Mouse (Mus musculus): ENCODE data around the gene Tmtc2. TPM values are rescaled to one million over a fixed set of nuclear protein-coding genes. Genes with fewer than 3 reads are reported as not detected.

The Tmtc2 gene
- polyA plus RNA-seq, 1 experiment from 2014 or later, result 4.2 TPM

DNA sequence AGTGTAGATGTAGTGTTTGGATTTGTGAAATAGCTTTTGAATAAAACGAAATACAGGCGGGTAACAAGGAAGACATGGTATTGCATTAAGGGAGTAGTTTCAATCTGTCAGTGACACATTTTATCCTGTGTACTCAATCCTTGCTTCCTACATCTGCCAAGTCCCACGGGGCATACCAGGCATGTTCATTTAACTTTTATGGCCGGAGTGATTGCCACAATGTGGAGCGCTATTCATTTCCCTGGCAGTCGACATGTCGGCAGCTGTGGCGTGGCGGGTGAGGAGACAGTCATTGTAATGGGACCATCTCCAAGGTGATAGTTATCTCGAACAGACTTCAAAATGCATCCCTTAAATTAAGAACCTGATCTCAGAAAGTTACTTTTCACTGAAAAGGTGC, 372.8 kb downstream of the Tmtc2 start:
- Histone ChIP-seq H3K4me3 (no peak overlapping the region), H3K4me1 (peaks cover 10% of the 10 kb centered on the region), H3K27ac (no peak overlapping the region), H3K9me3 (no peaks in the 10 kb centered on the region), H3K27me3 (ENCODE audit: poor library complexity, severe bottlenecking) (no peaks in the 10 kb centered on the region), H3K36me3 (replicated peaks) (no peaks in the 10 kb centered on the region)
- 93% methylated on average over 10 of the region's 10 CpGs for WGBS
- no peak for DNase-seq (ENCODE audit: extremely low spot score, low spot score)

DNA sequence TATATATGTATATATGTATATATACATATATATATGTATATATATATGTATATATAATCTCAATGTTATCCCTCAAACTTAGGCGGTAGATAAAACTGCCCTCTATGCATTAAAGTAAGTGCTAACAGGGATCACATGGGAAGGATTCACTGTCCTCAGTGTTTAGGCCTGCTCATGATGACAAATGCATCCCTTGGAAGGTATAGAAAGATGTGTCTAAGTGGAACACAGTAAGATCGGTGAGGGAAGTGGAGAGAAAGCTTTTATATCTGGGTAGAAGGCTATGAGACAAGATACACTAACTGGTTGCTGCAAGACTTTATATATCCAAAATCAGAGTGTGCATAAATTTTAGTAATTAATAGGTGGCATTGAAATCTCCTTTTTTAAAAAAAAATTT, 373.6 kb downstream of the Tmtc2 start:
- DNase-seq (ENCODE audit: extremely low spot score, low spot score), result no peak
- Histone ChIP-seq H3K4me1 (peaks cover 10% of the 10 kb centered on the region), H3K9me3 (no peaks in the 10 kb centered on the region), H3K4me3 (no peak overlapping the region), H3K27me3 (ENCODE audit: poor library complexity, severe bottlenecking) (no peaks in the 10 kb centered on the region), H3K36me3 (replicated peaks) (no peaks in the 10 kb centered on the region), H3K27ac (no peak overlapping the region)
- 87% methylated on average over 2 of the region's 2 CpGs for WGBS

DNA sequence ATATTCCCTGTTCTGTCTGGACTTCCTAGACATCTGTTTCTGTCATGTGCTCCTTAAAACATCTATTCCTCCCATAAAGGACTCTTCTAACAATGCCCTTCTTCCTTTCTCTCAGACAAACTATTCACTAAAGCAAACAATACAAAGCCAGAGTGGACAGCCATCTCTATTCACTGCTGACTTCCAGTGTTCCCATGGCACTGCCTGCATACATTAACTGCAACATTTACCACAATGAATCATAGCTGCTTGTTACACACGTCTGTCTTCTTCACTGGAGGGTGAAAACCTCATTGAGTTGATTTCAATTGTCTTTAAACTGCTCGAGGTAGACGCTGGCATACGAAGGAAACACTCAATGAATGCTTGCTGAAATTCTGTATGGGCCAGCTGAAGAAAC, 374.2 kb downstream of the Tmtc2 start:
- Histone ChIP-seq H3K9me3 (no peaks in the 10 kb centered on the region), H3K4me3 (no peak overlapping the region), H3K36me3 (replicated peaks) (no peaks in the 10 kb centered on the region), H3K27ac (peak overlapping the region; percentile 51; the same call in 1 of the 2 replicates), H3K4me1 (peaks cover 10% of the 10 kb centered on the region), H3K27me3 (ENCODE audit: poor library complexity, severe bottlenecking) (no peaks in the 10 kb centered on the region)
- no peak for DNase-seq (ENCODE audit: extremely low spot score, low spot score)
- 33% methylated on average over 4 of the region's 4 CpGs for WGBS

DNA sequence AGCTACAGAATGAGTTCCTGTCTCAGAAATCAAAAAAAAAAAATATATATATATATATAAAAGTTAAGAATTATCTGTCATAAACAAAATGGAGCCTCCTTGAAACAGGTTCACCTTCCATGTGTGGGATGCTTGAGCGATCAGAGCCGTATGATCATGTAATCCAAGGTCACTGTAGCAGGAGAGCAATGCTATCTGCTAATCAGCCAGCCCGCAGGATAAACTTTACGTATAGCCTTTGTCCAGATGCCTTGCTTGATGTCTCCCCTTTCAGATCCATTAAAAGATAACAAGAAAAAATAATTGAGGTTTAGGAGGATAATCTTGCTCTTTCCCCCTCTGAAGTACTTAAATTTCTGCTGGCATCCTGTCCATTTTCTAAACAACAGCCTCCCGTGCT, 374.7 kb downstream of the Tmtc2 start:
- Histone ChIP-seq H3K36me3 (replicated peaks) (no peaks in the 10 kb centered on the region), H3K9me3 (no peaks in the 10 kb centered on the region), H3K4me3 (no peak overlapping the region), H3K27ac (peak overlapping the region; percentile 51; the same call in 1 of the 2 replicates), H3K27me3 (ENCODE audit: poor library complexity, severe bottlenecking) (no peaks in the 10 kb centered on the region), H3K4me1 (peaks cover 10% of the 10 kb centered on the region)
- DNase-seq (ENCODE audit: extremely low spot score, low spot score), result no peak
- 77% methylated on average over 5 of the region's 5 CpGs for WGBS

DNA sequence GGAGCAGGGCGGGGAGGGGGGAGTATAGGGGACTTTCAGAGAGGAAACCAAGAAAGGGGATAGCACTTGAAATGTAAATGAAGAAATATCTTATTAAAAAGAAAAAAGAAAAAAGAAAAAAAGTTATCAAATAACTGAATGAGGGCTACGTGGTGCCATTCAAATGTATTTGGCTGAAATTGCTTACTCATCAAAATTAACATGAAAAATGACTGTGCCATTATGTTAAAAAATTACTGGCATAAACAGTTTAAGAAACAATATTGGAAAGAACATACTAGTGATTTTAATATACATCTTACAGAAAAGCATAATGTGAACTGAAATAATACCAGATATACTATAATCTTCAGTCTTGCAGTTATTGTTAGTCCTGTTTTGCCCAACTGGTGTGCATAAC, 378.9 kb downstream of the Tmtc2 start:
- Histone ChIP-seq H3K4me3 (no peak overlapping the region), H3K4me1 (peaks cover 9% of the 10 kb centered on the region), H3K27ac (no peak overlapping the region), H3K27me3 (ENCODE audit: poor library complexity, severe bottlenecking) (no peaks in the 10 kb centered on the region), H3K9me3 (no peaks in the 10 kb centered on the region), H3K36me3 (replicated peaks) (no peaks in the 10 kb centered on the region)
- 92% methylated on average over 2 of the region's 2 CpGs for WGBS
- no peak for DNase-seq (ENCODE audit: extremely low spot score, low spot score)

DNA sequence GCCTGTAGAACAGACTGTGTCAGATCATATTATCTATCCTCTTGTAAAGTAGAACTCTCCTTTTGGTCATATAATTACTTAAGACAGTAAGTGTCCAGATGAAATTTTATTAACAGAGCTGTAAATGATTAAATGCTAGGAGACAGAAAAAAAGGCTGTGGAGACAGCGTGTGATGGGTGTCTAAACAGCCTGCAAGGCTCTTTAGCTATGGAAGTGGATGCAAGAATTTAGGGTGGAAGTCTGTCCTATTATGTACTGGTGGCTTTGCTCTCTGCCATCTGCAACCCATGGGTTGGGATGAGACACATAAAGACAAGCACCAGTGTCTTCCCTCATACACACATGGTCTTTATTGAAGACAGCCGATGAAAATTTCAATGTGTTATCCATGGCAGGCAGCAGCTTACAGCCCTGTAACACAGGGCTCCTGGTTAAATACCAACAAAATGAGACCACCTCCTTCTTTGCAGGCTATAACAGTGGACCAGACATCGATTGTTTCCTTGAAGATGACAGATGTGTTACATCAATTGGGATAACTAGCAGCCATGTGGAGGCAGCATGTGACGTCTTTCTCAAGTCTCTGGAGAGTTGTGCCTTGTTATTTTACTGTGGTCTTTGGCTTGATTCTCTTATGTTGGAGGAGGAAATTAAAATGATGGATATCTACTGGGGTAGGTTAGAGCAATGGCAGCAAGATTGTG, 380.3 kb downstream of the Tmtc2 start:
- Histone ChIP-seq H3K4me1 (peaks cover 7% of the 10 kb centered on the region), H3K9me3 (no peaks in the 10 kb centered on the region), H3K27ac (no peak overlapping the region), H3K36me3 (replicated peaks) (no peaks in the 10 kb centered on the region), H3K27me3 (ENCODE audit: poor library complexity, severe bottlenecking) (no peaks in the 10 kb centered on the region), H3K4me3 (no peak overlapping the region)
- DNase-seq (ENCODE audit: extremely low spot score, low spot score), result no peak
- WGBS, result 88% methylated on average over 4 of the region's 4 CpGs

DNA sequence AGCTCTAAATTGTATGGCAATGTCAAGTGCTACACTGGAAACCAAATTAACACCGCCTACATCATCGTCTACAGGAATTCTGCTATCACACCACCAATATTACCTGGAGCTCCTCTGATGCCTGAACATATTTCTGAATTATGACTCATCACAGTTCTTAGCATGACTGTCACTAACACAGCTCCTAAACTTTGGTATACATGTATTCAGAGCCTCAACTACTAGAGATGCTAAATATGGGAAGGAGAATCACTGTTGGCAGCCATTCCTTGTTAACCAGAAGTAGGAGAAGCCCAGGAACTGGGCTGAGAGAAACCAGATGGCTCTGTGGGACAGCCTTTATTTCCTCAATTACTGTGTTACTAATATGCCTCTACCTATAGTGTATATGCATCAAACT, 382.2 kb downstream of the Tmtc2 start:
- H3K36me3 ChIP-seq (replicated peaks), result no peaks in the 10 kb centered on the region
- DNase-seq (ENCODE audit: extremely low spot score, low spot score), result no peak
- no peak overlapping the region for H3K27ac ChIP-seq
- H3K27me3 ChIP-seq (ENCODE audit: poor library complexity, severe bottlenecking), result no peaks in the 10 kb centered on the region
- H3K4me1 ChIP-seq, result peaks cover 7% of the 10 kb centered on the region
- H3K4me3 ChIP-seq, result no peak overlapping the region
- H3K9me3 ChIP-seq, result no peaks in the 10 kb centered on the region
- 94% methylated on average over 2 of the region's 2 CpGs for WGBS

DNA sequence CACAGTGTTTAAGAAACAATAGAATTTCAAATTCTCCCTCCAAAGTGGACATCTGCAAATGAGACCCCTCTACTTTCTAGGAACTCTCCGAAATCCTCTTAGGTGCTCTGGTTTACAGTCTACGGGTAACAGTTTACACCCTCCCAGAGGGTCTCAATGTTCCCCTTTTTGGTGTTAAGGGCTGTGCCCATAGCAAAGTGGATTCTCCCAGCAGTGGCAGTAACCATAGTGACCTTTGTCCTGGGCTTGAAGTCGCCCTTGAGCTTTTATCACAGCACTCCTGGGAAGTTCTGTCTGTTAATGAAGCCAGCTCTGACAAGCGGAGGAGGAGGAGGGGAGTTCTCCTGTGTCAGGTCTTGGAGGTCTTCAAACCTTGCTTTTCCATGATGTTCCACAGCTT, 384.5 kb downstream of the Tmtc2 start:
- peaks cover 7% of the 10 kb centered on the region for H3K4me1 ChIP-seq
- H3K36me3 ChIP-seq (replicated peaks), result no peaks in the 10 kb centered on the region
- H3K4me3 ChIP-seq, result no peak overlapping the region
- WGBS, result 55% methylated on average over 4 of the region's 4 CpGs
- H3K27ac ChIP-seq, result no peak overlapping the region
- H3K9me3 ChIP-seq, result no peaks in the 10 kb centered on the region
- no peaks in the 10 kb centered on the region for H3K27me3 ChIP-seq (ENCODE audit: poor library complexity, severe bottlenecking)
- no peak for DNase-seq (ENCODE audit: extremely low spot score, low spot score)

DNA sequence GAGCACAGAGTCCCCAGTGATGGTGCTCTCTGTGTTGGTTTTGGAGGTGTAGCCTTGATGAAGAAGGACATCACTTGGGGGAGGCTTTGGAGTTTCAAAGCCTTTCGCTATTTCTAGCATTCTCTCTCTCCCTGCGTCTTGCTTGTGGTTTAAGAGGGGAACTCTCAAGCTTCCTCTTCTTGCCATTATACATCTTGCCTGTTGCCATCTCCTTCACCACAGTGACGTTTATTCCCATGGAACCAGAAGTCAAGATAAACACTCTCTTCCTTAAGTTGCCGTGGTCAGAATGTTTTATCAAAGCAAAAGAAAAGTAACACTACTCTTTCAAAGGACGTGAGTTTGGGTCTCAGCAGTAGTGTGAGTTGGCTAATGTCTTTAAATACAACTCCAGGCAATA, 387.6 kb downstream of the Tmtc2 start:
- no peaks in the 10 kb centered on the region for H3K9me3 ChIP-seq
- no peaks in the 10 kb centered on the region for H3K27me3 ChIP-seq (ENCODE audit: poor library complexity, severe bottlenecking)
- H3K4me3 ChIP-seq, result no peak overlapping the region
- peaks cover 7% of the 10 kb centered on the region for H3K4me1 ChIP-seq
- no peak overlapping the region for H3K27ac ChIP-seq
- no peak for DNase-seq (ENCODE audit: extremely low spot score, low spot score)
- WGBS, result 91% methylated on average over 5 of the region's 5 CpGs
- H3K36me3 ChIP-seq (replicated peaks), result no peaks in the 10 kb centered on the region

DNA sequence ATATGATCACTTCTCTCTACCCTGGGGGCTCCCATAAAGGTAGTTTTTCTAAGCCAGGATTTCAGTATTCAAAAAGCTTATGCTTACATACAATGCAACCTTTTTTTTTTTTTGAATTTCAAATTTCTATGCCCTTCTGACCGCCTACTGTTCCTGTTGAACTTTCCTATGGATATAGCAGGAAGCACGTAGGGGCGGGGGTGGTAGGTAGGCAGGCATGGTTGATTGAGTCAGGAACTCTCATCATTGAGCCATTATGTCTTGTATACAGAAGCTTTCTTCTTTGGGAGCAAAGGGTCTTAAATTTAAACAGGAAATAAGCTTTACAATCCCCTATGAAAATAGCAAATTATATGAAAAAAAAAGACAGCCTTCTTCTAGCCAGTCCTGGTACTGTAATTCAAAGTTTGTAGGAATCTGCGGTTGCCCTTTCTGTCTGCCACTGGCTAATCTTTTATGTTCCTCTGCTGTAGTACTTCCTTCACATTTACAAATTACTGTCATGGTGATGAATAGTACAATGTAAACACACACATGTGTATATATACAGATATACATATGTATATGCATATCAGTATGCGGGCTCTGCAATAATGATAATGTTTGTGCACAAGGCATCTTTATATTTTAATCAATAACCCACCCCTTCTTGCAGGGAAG, 405.7 kb downstream of the Tmtc2 start:
- no peak for DNase-seq (ENCODE audit: extremely low spot score, low spot score)
- Histone ChIP-seq H3K27me3 (ENCODE audit: poor library complexity, severe bottlenecking) (no peaks in the 10 kb centered on the region), H3K36me3 (replicated peaks) (no peaks in the 10 kb centered on the region), H3K27ac (no peak overlapping the region), H3K9me3 (no peaks in the 10 kb centered on the region), H3K4me3 (no peak overlapping the region), H3K4me1 (no peaks in the 10 kb centered on the region)
- WGBS, result 83% methylated on average over 5 of the region's 5 CpGs

DNA sequence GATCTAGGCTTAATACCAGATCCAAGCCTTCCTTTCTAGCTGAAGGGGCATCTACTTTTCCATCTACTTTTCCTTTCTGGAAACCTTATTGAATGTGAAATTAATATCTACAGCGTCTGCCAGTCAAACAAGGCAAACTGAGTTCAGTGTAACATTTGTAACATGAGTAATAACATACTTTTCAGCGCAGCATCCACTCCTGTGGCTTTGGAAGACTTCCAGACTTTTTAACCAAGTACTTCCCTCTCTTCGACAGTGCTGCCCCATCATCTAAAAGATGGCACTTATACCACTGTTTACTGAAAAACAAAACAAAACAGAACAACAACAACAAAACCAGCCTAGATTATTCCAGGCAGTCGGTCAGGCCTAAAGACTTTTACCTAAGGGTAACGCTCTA, 409.0 kb downstream of the Tmtc2 start:
- WGBS, result 87% methylated on average over 5 of the region's 5 CpGs
- DNase-seq (ENCODE audit: extremely low spot score, low spot score), result no peak
- no peaks in the 10 kb centered on the region for H3K9me3 ChIP-seq
- H3K4me3 ChIP-seq, result no peak overlapping the region
- H3K27me3 ChIP-seq (ENCODE audit: poor library complexity, severe bottlenecking), result no peaks in the 10 kb centered on the region
- H3K36me3 ChIP-seq (replicated peaks), result no peaks in the 10 kb centered on the region
- H3K4me1 ChIP-seq, result no peaks in the 10 kb centered on the region
- H3K27ac ChIP-seq, result no peak overlapping the region

DNA sequence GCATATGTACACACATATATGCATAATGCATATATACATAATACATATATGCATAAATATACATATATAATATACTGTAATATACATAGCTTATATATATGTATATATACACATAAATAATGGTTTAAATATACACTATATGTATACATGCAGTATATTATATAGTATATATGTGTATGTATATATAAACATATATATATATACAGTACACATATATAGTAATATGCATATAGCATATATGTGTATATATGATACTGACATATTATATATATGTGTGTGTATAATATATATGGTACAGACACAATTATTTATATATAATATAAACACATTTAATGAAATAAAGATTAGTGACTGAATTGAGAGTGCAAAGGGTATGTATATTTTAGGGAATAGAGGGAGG, 420.5 kb downstream of the Tmtc2 start:
- H3K4me1 ChIP-seq, result no peaks in the 10 kb centered on the region
- no peak overlapping the region for H3K4me3 ChIP-seq
- no peaks in the 10 kb centered on the region for H3K9me3 ChIP-seq
- no peaks in the 10 kb centered on the region for H3K27me3 ChIP-seq (ENCODE audit: poor library complexity, severe bottlenecking)
- H3K27ac ChIP-seq, result no peak overlapping the region
- H3K36me3 ChIP-seq (replicated peaks), result no peaks in the 10 kb centered on the region
- no peak for DNase-seq (ENCODE audit: extremely low spot score, low spot score)

DNA sequence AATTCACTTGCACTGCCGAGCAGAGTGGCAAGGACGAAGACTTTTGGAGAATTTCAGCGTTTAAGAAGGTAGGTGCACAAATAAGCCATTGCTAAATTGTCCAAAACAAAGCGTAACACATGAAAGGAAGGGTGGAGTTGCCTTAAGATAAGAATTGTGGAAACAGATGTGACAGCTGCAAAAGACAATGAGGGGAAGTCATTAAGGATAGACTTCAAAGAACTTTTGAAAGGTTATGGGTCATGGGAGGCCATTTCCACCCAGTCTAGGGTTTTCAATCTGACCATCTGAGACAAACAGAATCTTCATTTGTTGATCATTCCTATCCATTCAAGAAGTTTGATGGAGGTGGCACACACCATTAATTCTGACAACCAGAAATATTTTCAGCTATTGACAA, 429.9 kb downstream of the Tmtc2 start:
- WGBS, result 77% methylated on average over 4 of the region's 4 CpGs
- Histone ChIP-seq H3K36me3 (replicated peaks) (no peaks in the 10 kb centered on the region), H3K27me3 (ENCODE audit: poor library complexity, severe bottlenecking) (no peaks in the 10 kb centered on the region), H3K9me3 (no peaks in the 10 kb centered on the region), H3K4me1 (no peaks in the 10 kb centered on the region), H3K27ac (no peak overlapping the region), H3K4me3 (no peak overlapping the region)
- DNase-seq (ENCODE audit: extremely low spot score, low spot score), result no peak

Data from forebrain, embryonic 10.5 days (tissue).